Mouse (Mus musculus) intestine, postnatal 0 days (tissue): ENCODE data around the gene Sdhb. TPM values are rescaled to one million over a fixed set of nuclear protein-coding genes. Genes with fewer than 3 reads are reported as not detected.

Experiments
- ATAC-seq: fragments of 200-750 bp; cut with Nextera tagmentation; 2 replicates; pipeline ENCODE4 v1.8.0; 2017; ENCODE audit warnings: mild to moderate bottlenecking, moderate TSS enrichment, moderate library complexity
- H3K27ac ChIP-seq: fragments of 300-500 bp; sonication (generic); 2 replicates; pipeline ENCODE4 v1.5.1; 2014; ENCODE audit warnings: mild to moderate bottlenecking, low read depth, low read length, moderate library complexity
- H3K27me3 ChIP-seq: fragments of 300-500 bp; sonication (generic); replicated peaks from 2 replicates; pipeline ENCODE4 v1.6.1; 2014; ENCODE audit warnings: low read length, mixed read lengths; ENCODE audit not compliant: control insufficient read depth, insufficient read depth
- H3K36me3 ChIP-seq: fragments of 300-500 bp; sonication (generic); 2 replicates; pipeline ENCODE4 v1.6.1; 2014; ENCODE audit warnings: mild to moderate bottlenecking, moderate library complexity; ENCODE audit not compliant: control insufficient read depth, insufficient read depth
- H3K4me1 ChIP-seq: fragments of 300-500 bp; sonication (generic); replicated peaks from 2 replicates; pipeline ENCODE4 v1.6.1; 2014; ENCODE audit warnings: antibody characterized with exemption, low read length, mixed read lengths; ENCODE audit not compliant: control insufficient read depth, insufficient read depth
- H3K4me2 ChIP-seq: fragments of 300-500 bp; sonication (generic); replicated peaks from 2 replicates; pipeline ENCODE4 v1.6.1; 2014; ENCODE audit warnings: low read depth, mild to moderate bottlenecking, moderate library complexity
- H3K4me3 ChIP-seq: fragments of 300-500 bp; sonication (generic); 2 replicates; pipeline ENCODE4 v1.5.1; 2014; ENCODE audit warnings: low read depth, low read length
- H3K9ac ChIP-seq: fragments of 300-500 bp; sonication (generic); 2 replicates; pipeline ENCODE4 v1.6.1; 2014; ENCODE audit warnings: mild to moderate bottlenecking, low read depth, low read length
- H3K9me3 ChIP-seq: fragments of 300-500 bp; sonication (generic); 2 replicates; pipeline ENCODE4 v1.6.1; 2016; ENCODE audit warnings: mixed run types; ENCODE audit not compliant: control insufficient read depth
- CTCF ChIP-seq: sonication (generic); IDR thresholded peaks from 2 replicates; pipeline ENCODE4 v1.5.1; 2016; ENCODE audit warnings: low read depth, mild to moderate bottlenecking, control low read depth, antibody characterized with exemption, moderate library complexity
- WGBS: fragments of 180-500 bp; shearing (Covaris S2); extraction: QIAGEN DNeasy Blood & Tissue Kit; methylation state at CpG from one replicate; pipeline ENCODE4 v1.1.7; 2014; 5-methylcytosine and 5-hydroxymethylcytosine counted together
- polyA plus RNA-seq: library from polyadenylated mRNA; unstranded; fragments of >200 nt; fragmentation: Nextera tagmentation; extraction: Ambion mirVana; gene quantifications from 2 replicates; pipeline ENCODE4 v1.2.1, GENCODE M21; 2015

Gene Sdhb
- polyA plus RNA-seq, 1 experiment from 2014 or later: 627 TPM

DNA sequence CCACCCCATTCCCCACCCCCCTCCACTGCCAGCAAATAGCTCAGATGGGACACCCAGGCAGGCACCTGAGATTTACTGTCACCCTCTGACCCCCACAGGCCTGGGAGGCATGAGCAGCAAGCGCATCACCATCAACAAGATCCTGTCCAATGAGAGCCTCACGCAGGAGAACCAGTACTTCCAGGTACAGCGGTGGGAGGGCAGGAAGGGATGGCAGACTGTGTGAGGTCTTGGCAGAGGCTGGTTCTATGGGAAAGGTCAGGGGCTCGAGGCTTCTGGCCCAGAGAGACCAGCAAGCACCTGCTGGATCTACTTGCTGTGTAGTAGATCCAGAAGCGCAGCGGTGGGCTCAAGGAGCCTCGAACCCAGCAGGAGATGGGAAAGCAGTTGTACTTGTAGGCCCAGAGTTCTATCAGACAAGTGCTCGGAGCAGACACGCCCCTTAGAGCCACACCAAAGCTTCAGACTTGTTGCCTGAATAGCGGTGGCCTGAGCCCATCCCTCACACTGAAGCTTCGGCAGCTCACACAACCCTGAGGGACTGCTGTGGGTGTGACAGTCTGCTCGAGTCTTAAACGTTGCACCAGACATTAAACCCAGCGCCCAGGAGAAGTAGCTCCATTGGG lies 14.3 kb upstream of the Sdhb start:
- no peak overlapping the region for H3K9ac ChIP-seq
- H3K4me2 ChIP-seq: no peak overlapping the region
- no peaks in the 10 kb centered on the region for H3K9me3 ChIP-seq
- no peaks in the 10 kb centered on the region for H3K27me3 ChIP-seq
- no peak overlapping the region for H3K27ac ChIP-seq
- WGBS: 66% methylated on average over 14 of the region's 14 CpGs
- ATAC-seq: no peak
- H3K36me3 ChIP-seq: no peaks in the 10 kb centered on the region
- no peaks in the 10 kb centered on the region for H3K4me1 ChIP-seq
- H3K4me3 ChIP-seq: no peak overlapping the region
- TF ChIP-seq CTCF: no peak

DNA sequence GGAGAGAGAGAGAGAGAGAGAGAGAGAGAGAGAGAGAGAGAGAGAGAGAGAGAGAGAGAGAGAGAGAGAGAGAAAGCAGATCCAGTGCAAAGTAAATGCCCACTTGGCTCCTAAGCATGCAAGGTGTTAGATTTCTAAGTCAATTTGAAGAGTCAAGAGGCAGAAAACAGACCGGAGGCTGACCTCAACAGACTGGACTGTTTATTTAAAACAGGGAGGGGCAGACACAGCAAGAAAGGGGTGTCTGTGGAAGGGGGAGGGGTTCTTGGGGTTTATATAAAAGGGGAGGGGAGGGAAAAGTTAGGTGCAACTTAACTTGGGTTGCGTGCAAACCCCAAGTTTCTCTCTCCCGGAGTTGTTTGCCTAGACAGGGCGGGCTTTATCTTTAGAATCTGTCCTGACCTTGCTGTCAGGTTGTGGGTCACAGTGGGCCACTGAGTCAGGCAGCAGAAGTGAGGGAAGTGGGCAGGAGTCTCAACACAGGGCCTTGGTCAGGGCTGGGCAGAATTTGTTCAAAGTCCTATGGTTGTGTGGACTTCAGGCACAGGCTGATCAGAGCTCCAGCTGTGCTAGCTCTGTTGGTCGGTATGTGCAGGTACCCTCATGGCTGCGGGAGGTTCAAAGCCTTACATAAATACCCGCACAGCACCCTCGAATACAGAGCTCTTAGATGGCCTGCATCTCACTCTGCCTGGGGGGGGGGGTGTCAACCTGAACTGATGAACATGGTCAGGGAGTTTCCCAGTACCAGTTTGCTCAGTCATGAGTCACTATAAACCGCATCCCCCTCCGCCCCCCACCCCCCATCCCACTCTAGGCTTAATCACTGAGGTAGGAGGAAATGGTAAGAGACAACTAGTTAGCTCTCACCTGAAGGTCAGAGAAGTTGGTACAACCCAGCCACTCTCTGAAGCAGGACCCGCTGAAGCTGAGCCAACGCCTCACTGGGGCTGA lies 13.2 kb upstream of the Sdhb start:
- Histone ChIP-seq H3K4me3 (no peak overlapping the region), H3K9me3 (no peaks in the 10 kb centered on the region), H3K27me3 (no peaks in the 10 kb centered on the region), H3K36me3 (no peaks in the 10 kb centered on the region), H3K27ac (no peak overlapping the region), H3K9ac (no peak overlapping the region), H3K4me2 (no peak overlapping the region), H3K4me1 (no peaks in the 10 kb centered on the region)
- ATAC-seq: no peak
- TF ChIP-seq CTCF: no peak
- 81% methylated on average over 12 of the region's 12 CpGs for WGBS

GRCm38 (mm10) chr4:140948481-140948880 lies 12.5 kb upstream of the Sdhb start:
- no peak overlapping the region for H3K27ac ChIP-seq
- H3K4me3 ChIP-seq: no peak overlapping the region
- TF ChIP-seq CTCF: no peak
- H3K4me2 ChIP-seq: no peak overlapping the region
- no peaks in the 10 kb centered on the region for H3K36me3 ChIP-seq
- WGBS: 73% methylated on average over 6 of the region's 6 CpGs
- no peak overlapping the region for H3K9ac ChIP-seq
- H3K9me3 ChIP-seq: no peaks in the 10 kb centered on the region
- no peak for ATAC-seq
- no peaks in the 10 kb centered on the region for H3K4me1 ChIP-seq
- H3K27me3 ChIP-seq: no peaks in the 10 kb centered on the region

- Histone ChIP-seq H3K4me3 (no peak overlapping the region), H3K9me3 (no peaks in the 10 kb centered on the region), H3K4me2 (no peak overlapping the region), H3K36me3 (no peaks in the 10 kb centered on the region), H3K9ac (no peak overlapping the region), H3K27ac (no peak overlapping the region), H3K27me3 (no peaks in the 10 kb centered on the region), H3K4me1 (no peaks in the 10 kb centered on the region)
- TF ChIP-seq CTCF: no peak
- WGBS: 76% methylated on average over 8 of the region's 8 CpGs
- ATAC-seq: no peak
These were observed 12.0 kb upstream of the Sdhb start for GRCm38 (mm10) chr4:140949052-140949451.

- Histone ChIP-seq H3K4me2 (no peak overlapping the region), H3K4me1 (no peaks in the 10 kb centered on the region), H3K9me3 (no peaks in the 10 kb centered on the region), H3K36me3 (no peaks in the 10 kb centered on the region), H3K4me3 (no peak overlapping the region), H3K27me3 (no peaks in the 10 kb centered on the region), H3K9ac (no peak overlapping the region), H3K27ac (no peak overlapping the region)
- no peak for ATAC-seq
- WGBS: 81% methylated on average over 16 of the region's 16 CpGs
- TF ChIP-seq CTCF: no peak
These were observed 11.4 kb upstream of the Sdhb start for GRCm38 (mm10) chr4:140949616-140950015.

GRCm38 (mm10) chr4:140950574-140950973 lies 10.4 kb upstream of the Sdhb start:
- Histone ChIP-seq H3K27me3 (no peaks in the 10 kb centered on the region), H3K9me3 (no peaks in the 10 kb centered on the region), H3K27ac (no peak overlapping the region), H3K4me3 (no peak overlapping the region), H3K4me1 (no peaks in the 10 kb centered on the region), H3K4me2 (no peak overlapping the region), H3K36me3 (no peaks in the 10 kb centered on the region), H3K9ac (no peak overlapping the region)
- WGBS: 72% methylated on average over 3 of the region's 3 CpGs
- no peak for ATAC-seq
- no peak for TF ChIP-seq CTCF
